ENCODE assay signal across 8 mouse cellular contexts in genomic region chr4:129960180-129960944, GRCm38 (mm10). TPM values are rescaled to one million over a fixed set of nuclear protein-coding genes. Genes with fewer than 3 reads are reported as not detected.
A peak's percentile ranks its signal among the peaks of the same experiment; 100 is the strongest.
DNase-seq lines count a peak whose midpoint lies in the region; ATAC-seq lines count a peak whose summit lies in the region.

No protein-coding gene starts in this region.

- no peaks in the 10 kb centered on the region for H3K9me3 ChIP-seq in forebrain, embryonic 16.5 days (ENCODE audit: control insufficient read depth, low read length)
- H3K9me3 ChIP-seq in neural tube, embryonic 13.5 days: no peaks in the 10 kb centered on the region

- peak; percentile 89 for ATAC-seq in forebrain, embryonic 16.5 days
- peak; percentile 34 to 35; a peak in 1 of 4 replicates for ATAC-seq in hematopoietic stem cell, adult 5-6 weeks (replicated peaks in 1 of 2; ENCODE audit: insufficient read depth in 1 of 2, low FRiP score in 2 of 2, low TSS enrichment in 1 of 2, low read depth in 1 of 2, poor library complexity in 2 of 2, severe bottlenecking in 2 of 2)
- ATAC-seq in neural tube, embryonic 13.5 days (ENCODE audit: low read depth): peak; percentile 85

- H3K27ac ChIP-seq in forebrain, embryonic 16.5 days (ENCODE audit: low read length): peak overlapping the region; percentile 52
- peak overlapping the region; percentile 79 for H3K27ac ChIP-seq in neural tube, embryonic 13.5 days (replicated peaks)

- H3K4me2 ChIP-seq in forebrain, embryonic 16.5 days (ENCODE audit: low read length): peak overlapping the region; percentile 88
- H3K4me2 ChIP-seq in neural tube, embryonic 13.5 days: peak overlapping the region; percentile 95

- H3K4me3 ChIP-seq in forebrain, embryonic 16.5 days (replicated peaks; ENCODE audit: low read length): peak overlapping the region; percentile 59
- H3K4me3 ChIP-seq in neural tube, embryonic 13.5 days: peak overlapping the region; percentile 44

- H3K4me1 ChIP-seq in forebrain, embryonic 16.5 days (replicated peaks; ENCODE audit: control insufficient read depth, insufficient read depth, low read length): peaks cover 13% of the 10 kb centered on the region
- H3K4me1 ChIP-seq in neural tube, embryonic 13.5 days (replicated peaks): peaks cover 32% of the 10 kb centered on the region

- H3K36me3 ChIP-seq in forebrain, embryonic 16.5 days (ENCODE audit: control insufficient read depth, insufficient read depth): no peaks in the 10 kb centered on the region
- no peaks in the 10 kb centered on the region for H3K36me3 ChIP-seq in neural tube, embryonic 13.5 days

- under 1% methylated on average over 37 of the region's 37 CpGs for WGBS in forebrain, embryonic 16.5 days
- under 1% methylated on average over 37 of the region's 37 CpGs for WGBS in neural tube, embryonic 13.5 days

- H3K27me3 ChIP-seq in forebrain, embryonic 16.5 days (replicated peaks; ENCODE audit: control insufficient read depth, insufficient read depth, low read length): 0 out of 2 replicates have a peak, but pooled peaks cover 2% of the 10 kb centered on the region
- H3K27me3 ChIP-seq in neural tube, embryonic 13.5 days: 0 out of 2 replicates have a peak, but pooled peaks cover 14% of the 10 kb centered on the region

- DNase-seq in MN1 (ENCODE audit: low spot score): peak; percentile 88
- DNase-seq in cerebellum, adult 11-12 months: peak; percentile 63
- peak; percentile 86 to 90 for DNase-seq in layer of hippocampus, adult 8-10 months (ENCODE audit: low spot score in 2 of 2)
- peak; percentile 74 to 80 for DNase-seq in lung, adult 18-20 months
- DNase-seq in thymus, postnatal 14 days: peak; percentile 56

- H3K9ac ChIP-seq in forebrain, embryonic 16.5 days (replicated peaks; ENCODE audit: low read depth, low read length): peak overlapping the region; percentile 58
- peak overlapping the region; percentile 70 for H3K9ac ChIP-seq in neural tube, embryonic 13.5 days

RNA-seq across cellular contexts. Expression of gene Adgrb2, which starts 24.3 kb away (rescaled TPM):
- 9.6 and 12.2 TPM in 2 replicates for polyA plus RNA-seq in forebrain, embryonic 16.5 days (2015; fragmentation: Nextera tagmentation; extraction: Ambion mirVana)
- total RNA-seq in hematopoietic stem cell, adult 5-6 weeks (2017): 0.15 and 0.19 TPM in 2 replicates
- 100 to 1,000 TPM; 433 to 519 (median 493) TPM for total RNA-seq in layer of hippocampus, adult 8-10 months (2022)
- polyA plus RNA-seq in neural tube, embryonic 13.5 days (2015; fragmentation: Nextera tagmentation; extraction: Ambion mirVana): 8.1 and 9.3 TPM in 2 replicates

RNA-seq across cellular contexts. Expression of gene Spocd1, which starts 31.3 kb away (rescaled TPM):
- polyA plus RNA-seq in forebrain, embryonic 16.5 days (2015; fragmentation: Nextera tagmentation; extraction: Ambion mirVana): not detected in 2 replicates
- not detected in 2 replicates for total RNA-seq in hematopoietic stem cell, adult 5-6 weeks (2017)
- under 1 TPM; 0.14 to 0.68 (median 0.56) TPM for total RNA-seq in layer of hippocampus, adult 8-10 months (2022)
- polyA plus RNA-seq in neural tube, embryonic 13.5 days (2015; fragmentation: Nextera tagmentation; extraction: Ambion mirVana): not detected in 2 replicates

Comparison
In these comparisons a context has a peak if more than half of its experiments do, and no peak if none do; other contexts are left out.
1. Peak in every context shown above with its lines: DNase-seq, ATAC-seq, H3K4me3 ChIP-seq and H3K27ac ChIP-seq.
2. ATAC-seq: peak in every context shown above with its lines; median percentile 89 in forebrain, embryonic 16.5 days; 85 in neural tube, embryonic 13.5 days; 34 in hematopoietic stem cell, adult 5-6 weeks.
3. RNA of gene Adgrb2, which starts 24.3 kb away (total RNA-seq): 433 to 519 TPM in layer of hippocampus, adult 8-10 months; 0.15 to 0.19 TPM in hematopoietic stem cell, adult 5-6 weeks; every median in the first group is over 100 times any median in the second.